Mouse (Mus musculus) ZHBTc4 (cell line): ENCODE measurements around the gene Aig1.

Source experiments
- DNase-seq: peaks from one replicate; pipeline ENCODE4 v3.0.0-alpha.2; 2011; ENCODE audit warnings: low read depth, low spot score

The Aig1 gene

DNA sequence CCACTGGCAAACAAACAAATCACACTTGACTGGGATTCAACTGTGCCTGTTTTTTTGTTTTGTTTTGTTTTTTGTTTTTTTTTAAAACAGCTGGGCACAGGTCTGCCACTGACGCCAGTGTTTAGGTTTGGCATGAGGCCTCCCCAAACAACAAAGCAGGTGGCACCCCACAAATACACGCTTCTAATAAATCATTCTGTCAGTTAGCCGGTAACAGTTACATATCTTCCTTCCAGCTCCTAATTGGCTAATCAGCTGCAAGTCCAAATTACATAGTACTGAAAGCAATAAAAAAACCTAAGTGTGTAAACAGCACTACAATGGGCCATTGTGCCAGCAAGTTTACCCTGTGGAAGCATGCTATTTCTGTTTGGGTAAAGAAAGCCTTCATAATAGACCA is 18.7 kb downstream of the Aig1 start:
- DNase-seq: no peak

DNA sequence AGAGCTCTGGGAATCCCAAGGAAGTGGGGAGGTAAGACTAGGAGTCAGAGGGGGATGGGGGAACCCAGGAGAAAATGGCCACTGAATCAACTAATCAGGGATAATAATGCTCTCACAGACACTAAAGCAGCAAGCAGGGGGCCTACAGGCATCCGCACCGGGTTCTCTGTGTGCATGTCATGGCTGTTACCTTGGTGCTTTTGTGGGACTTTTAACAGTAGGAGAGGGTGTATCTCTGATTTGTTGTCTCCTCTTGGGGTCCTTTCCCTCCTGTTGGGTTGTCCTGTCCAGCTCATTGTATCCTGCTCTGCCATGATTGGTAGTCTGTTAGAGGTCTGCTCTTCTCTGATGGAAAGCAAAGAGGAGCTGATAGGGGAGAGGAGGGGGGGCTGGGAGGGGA is 19.6 kb downstream of the Aig1 start:
- DNase-seq: no peak

- no peak for DNase-seq
Observed at GRCm38 (mm10) chr10:13844864-13845263, 23.9 kb downstream of the Aig1 start.

DNA sequence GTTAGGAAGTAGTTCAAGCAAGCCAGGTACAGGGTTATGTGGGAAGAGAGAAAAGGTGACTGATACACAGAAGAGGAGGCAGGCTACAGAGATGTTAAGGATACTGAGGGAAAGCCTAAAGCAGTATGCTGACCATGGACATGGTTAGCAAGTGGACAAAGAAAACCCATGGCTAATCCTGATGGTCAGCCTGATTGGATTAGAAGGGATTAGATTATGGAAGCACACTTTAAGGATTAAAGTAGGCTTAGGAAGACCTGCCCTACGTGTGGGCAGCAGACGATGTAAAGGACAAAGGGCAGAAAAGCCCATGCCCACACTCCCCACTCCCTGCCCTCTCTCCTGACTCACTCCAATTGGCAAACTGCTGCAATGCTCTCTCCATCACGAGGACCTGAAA is 25.0 kb downstream of the Aig1 start:
- DNase-seq: no peak

- DNase-seq: no peak
Observed at GRCm38 (mm10) chr10:13842855-13843254, 25.9 kb downstream of the Aig1 start.

DNA sequence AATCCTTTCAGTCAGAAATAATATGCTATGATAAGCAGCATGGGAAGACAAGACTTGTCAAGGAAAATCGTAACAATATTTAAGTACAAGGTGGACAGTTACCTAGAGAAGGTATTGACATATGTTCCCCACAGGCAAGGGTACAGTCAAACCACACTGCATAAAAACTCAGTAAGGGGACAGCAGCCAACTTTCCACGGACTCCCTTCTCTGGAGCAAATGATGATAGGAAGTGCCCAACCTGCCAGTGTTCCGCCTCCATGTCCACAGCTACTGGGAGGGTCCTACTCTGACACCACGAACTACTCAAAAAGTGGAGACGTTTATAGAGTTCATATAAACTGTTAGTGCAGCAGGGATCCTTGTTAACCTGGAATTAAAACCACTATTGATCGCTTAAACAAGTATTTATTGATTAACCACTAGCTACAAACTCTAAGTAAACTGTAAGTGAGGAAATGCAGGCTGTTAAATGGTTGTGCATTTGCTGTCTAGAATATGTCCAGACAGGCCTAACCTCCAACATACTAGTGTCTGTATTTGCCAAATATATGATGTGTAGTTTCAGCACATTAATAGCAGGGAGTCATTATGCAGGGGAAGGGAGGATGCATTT is 30.2 kb downstream of the Aig1 start:
- no peak for DNase-seq

DNA sequence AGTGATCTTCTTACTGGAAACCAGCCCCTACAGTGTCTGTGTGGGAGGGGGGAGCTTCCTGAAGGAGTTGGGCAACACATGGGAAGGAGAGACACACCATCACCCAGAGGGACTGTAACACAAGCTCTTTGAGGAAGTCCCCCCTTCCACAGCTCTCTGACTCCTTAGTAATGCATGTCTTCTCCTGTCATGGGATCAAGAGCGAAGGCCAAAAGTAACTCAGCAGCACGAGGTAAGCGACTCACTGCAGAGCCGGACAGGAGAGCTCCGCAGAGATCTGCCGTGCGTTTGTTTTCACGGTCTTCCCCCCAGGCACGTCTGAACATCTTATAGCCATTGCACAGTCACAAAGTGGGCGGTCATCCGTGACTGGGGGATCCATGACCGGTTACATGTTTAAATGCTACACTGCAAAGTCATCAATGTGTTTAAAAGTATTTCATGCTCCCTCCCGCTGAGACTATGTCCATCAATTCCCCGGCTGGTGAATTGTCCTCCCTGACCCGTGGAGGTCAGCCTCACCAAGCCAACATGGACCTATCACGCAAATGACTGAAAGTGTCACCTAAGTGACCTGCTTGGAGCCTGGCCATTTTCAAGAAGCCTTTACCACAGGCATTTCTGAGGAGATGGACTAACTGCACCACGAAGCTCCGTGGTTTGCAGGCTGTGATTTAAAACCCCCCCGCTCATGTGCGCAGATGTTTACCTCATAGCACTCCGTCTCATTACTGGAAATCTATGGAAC is 30.9 kb downstream of the Aig1 start:
- DNase-seq: no peak

DNA sequence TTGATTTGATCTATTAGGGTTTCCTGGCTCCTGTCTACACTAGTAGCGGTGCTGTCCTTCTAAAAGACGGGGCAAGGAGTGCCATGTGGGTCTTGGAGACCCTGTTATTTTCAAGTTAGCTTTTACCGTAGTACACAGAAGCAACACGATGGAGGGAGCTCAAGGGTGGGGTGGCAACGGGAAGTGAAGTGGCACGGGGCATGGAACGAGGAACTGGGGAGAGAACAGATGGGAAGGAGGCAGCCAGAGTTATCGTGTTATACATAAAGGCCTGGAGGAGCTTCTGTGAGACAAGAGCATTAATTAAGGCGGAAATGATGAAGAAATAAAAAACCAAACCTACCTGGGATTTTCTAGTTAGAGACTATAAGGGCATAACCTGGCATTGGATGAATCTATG is 31.8 kb downstream of the Aig1 start:
- no peak for DNase-seq

GRCm38 (mm10) chr10:13835737-13836475 is 32.9 kb downstream of the Aig1 start:
- no peak for DNase-seq

DNA sequence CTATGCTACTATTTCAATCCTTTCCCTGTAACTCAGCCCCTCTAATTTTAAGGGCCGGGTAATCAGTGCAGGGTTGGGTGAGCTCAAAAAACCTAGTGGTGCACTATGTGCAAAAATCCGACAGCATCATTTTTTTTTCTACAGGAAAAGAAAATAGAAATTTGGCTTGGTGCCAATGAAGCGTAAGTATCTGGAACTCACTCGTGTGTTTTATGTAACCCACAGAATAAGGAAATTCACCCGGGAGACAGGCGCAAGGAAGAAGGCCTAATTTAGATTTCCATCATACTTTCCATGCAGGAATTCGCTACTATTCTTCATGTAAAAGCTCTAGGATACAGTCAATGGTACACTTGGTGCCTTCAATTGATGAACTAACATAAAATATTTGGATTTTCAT is 34.7 kb downstream of the Aig1 start:
- DNase-seq: no peak

DNA sequence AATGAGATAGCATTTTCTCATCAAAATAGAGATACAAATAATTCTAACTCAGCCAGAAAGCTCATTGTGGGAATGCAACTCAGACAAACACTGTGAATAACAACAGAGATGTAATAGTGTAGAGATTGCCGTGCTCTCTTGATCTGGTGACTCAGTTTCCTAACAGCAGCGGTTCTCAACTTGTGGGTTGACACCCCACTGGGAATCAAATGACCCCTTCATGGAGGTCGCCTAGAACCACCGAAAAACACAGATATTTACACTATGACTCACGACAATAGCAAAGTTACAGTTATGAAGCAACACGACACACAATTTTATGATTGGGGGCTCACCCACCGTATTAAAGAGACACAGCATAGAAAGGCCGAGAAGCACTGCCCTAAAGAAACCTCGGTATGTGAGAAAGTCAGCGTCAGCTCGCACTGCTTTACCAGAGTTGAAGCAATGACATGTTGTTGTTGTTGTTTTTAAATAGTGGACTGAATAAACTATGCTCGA is 35.7 kb downstream of the Aig1 start:
- DNase-seq: no peak

DNA sequence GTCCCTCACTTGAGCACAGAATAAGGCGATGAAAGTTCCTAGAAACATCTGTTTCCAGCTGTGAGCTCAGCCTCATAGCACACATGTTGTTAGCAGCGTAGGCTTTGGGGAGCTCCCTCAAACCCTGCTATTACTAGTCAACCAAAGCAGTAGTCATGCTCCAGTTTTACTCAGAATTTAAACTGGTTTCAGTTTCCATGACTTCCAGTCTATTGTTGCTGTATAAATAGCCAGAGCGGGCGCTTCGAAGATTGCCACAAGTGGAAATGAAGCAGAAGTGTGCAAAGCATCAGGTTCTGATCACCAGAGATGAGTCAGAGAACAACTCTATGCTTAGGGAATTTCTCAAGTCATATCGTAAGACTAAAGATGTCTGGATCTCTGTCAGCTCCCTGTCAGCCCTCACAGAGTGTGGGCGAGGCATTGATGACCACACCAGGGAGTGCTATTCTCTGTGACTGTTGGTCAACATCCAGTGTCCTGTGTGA is 36.2 kb downstream of the Aig1 start:
- no peak for DNase-seq

DNA sequence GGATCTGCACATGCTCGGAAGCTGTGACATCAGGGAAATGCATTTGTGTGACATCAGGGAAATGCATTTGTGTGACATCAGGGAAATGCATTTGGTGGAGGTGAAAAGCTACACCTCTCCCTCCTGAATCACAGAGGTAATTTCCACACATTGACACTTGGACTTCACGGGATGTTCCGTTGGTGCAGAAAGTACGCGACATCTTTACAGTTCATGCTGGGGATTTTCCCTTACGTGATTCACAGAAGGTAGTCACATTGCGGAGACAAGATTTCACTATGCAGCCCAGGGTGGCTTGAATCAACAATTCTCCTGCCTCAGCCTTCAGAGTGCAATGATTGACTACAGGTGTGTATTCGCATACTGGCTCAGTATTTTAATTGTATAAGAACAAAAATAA is 41.6 kb downstream of the Aig1 start:
- no peak for DNase-seq

DNA sequence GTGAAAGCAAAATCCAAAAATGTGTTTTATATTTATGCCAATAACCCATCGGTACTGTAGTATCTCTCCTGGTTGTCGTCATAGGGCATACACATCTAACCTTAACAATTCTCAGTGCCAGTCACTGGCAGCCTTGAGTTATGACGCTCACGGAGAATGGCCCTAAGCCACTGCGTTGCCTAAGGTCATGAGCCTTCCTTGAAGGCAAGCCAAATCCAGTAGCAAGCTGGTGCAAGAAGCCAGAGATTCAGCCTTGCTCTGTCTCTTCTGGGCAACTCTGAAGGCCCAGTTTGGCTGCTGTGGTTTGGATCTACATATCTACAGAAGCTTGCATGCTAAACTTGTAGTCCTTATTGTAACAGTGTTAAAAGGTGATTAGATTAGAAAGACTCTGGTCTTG is 55.2 kb downstream of the Aig1 start:
- no peak for DNase-seq

DNA sequence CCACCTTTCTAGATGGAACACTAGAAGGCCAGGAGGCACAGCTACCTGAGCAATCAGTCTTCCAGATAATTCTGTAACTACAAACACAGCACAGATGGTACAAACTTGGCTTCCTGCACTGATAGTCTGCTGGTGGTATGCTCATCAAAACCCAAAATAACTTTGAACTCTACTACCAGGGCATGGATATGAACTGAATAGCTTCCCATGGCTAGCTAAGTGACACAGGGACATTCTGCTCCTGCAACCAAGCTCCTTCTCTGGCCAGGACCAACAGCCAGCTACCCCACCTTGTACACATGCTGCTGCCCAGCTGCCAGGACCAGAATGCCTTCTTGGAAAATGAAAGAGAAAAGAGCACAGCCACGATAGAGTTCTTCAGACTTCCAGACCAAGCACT is 60.5 kb downstream of the Aig1 start:
- DNase-seq: no peak

GRCm38 (mm10) chr10:13806806-13807205 is 62.0 kb downstream of the Aig1 start:
- no peak for DNase-seq

GRCm38 (mm10) chr10:13801296-13801695 is 67.5 kb downstream of the Aig1 start:
- no peak for DNase-seq

GRCm38 (mm10) chr10:13793458-13793857 is 75.3 kb downstream of the Aig1 start:
- no peak for DNase-seq

GRCm38 (mm10) chr10:13792788-13793187 is 76.0 kb downstream of the Aig1 start:
- DNase-seq: no peak

- no peak for DNase-seq
Observed at GRCm38 (mm10) chr10:13789604-13790003, 79.2 kb downstream of the Aig1 start.

DNA sequence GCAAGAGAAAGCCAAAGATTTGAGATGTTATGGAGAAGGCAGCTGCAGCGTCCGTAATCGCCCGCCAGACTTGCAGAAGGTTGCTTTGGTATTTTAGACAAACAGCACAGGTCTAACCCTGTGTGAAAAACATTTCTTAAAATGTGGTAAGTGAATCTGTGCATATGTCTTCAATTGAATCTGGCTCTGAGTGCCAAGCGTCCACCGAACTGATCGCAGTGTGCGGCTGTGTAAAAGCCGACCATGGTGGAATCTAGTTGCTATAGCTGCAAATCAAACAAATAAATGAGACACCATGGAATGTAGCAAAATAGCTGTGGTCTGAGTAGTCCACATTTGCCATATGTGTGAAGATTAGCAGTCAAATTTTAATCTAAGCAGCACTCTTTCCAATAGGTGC is 80.7 kb downstream of the Aig1 start:
- DNase-seq: no peak

- DNase-seq: no peak
Observed at GRCm38 (mm10) chr10:13782774-13783173, 86.0 kb downstream of the Aig1 start.
